Mouse (Mus musculus) spleen, postnatal 4 days (tissue): ENCODE measurements around the gene Cchcr1.
"Not testable (repeated sequence)": the region's sequence is repeated elsewhere in the genome, so short reads cannot be mapped to it uniquely, and the experiment has no call there.

ENCODE experiments used
- DNase-seq, 2 experiments: peaks; one replicate each; pipeline ENCODE4 v3.0.0; 2022; ENCODE audit warnings: low spot score in 2 of 2

The Cchcr1 gene

DNA sequence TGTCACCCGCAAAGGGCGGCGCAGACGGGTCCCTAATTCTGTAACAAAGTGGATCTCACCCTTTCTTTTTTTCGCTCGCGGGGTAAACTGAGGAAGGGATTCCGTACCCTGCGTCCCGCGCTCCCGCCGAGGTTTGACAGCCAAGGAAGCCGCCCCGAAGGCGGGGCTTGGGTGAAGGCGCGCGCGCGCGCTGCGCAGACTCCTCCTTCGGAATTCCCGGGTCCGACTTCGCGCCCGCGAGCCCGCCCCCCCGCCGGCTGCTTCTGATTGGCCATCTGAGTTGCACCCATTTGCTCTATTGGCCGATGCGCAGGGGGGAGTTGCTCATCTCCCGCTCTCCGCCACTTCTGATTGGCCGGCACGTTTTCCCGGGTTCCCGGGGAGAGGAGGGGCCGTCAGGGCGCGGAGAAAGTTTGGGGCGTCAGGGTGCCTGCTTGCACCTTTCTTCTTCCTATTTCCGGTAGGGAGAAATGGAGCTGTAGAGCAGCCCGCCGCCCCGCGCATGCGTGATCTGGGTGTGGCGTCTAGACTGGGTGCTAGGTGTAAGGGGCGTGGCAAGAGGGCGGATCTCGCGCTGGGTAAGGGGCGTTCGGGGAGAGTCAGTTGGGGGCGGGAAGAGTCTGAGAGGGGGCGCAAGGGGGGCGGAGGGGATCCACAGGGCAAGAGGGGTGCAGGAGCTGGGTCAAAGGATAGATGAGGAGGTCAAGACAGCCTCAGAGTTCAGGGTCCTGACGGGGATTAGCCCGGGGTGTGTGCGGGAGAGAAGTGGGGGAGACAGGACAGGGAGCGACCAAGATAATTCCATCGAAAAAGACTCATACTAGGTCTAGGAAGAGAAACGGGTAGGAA, at the start of gene Cchcr1, which contains the start of gene Tcf19:
Cchcr1 (plus strand) TSS at position 449 of the 849 bp plus-strand sequence.
Tcf19 (minus strand) TSS at position 173 of the 849 bp plus-strand sequence.
- peak; percentile 96 to 98 for DNase-seq

DNA sequence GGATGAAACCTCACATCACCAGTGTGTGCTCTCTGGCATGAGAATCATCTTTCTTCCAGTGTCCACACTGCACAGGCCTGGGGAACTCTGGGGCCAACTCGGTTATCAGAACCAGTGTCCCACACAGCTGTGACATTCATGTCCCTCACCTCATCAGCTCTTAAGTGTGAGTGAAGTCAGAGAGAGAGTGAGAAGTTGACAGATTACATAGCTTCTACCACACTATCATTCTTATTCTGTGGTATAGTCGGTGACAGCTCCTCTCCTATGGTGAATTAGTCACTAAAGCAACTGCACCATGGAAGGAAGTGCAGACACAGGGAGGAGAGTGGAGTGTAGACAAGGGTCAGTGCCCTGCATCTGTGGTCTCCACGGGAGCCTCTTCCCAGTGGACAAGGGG, 48.0 kb upstream of the Cchcr1 start:
- DNase-seq = not testable (repeated sequence)

DNA sequence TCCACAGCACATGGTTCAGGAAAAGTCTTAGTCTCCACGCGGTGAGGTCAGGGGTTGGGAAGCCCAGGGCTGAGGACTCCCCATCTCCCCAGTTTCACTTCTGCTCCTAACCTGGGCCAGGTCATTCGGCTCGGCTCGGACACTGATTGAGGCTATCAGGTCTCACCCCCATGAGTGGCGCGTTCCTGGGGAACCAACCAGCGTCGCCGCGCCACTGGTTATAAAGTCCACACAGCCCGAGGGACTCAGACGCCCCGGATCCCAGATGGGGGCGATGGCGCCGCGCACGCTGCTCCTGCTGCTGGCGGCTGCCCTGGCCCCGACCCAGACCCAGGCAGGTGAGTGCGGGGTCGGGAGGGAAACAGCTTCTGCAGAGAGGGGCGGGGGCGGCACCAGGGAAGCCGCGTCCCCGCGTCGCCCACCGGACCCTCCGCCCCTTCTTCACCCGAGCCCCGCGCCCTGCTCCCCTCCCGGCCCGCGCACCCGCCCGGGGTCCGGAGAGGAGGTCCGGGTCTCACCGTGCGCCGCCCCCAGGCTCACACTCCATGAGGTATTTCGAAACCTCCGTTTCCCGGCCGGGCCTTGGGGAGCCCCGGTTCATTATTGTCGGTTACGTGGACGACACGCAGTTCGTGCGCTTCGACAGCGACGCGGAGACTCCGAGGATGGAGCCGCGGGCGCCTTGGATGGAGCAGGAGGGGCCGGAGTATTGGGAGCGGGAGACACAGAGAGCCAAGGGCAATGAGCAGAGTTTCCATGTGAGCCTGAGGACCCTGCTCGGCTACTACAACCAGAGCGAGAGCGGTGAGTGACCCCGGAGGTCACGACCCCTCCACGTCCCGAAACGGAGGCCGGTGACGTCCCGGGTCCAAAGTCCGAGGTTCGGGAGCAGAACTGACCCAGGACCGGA, 46.8 kb upstream of the Cchcr1 start, which contains the start of gene H2-Q10:
H2-Q10 (plus strand) TSS at position 248 of the 910 bp plus-strand sequence.
- peak in 1 of 2 experiments; percentile 64 for DNase-seq

DNA sequence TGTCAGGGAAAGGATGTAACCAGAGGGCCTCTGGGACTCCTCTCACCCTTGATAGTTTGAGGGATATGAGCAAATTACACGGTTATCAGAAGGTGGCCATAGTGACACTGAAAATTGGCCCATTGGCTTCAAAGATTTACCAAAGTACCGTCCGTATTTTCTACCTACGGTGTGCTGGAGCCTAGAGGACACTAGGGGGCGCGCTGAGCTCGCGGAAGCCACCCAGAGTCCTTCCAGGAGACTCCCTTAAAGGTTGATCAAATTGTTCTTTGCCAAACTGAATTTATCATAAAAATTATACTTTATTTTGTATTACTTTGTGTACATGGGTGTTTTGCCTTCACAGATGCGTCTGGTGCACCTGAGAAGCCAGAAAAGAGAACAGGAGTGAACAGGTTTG, 32.8 kb upstream of the Cchcr1 start:
- DNase-seq = peak; percentile 42 to 79

DNA sequence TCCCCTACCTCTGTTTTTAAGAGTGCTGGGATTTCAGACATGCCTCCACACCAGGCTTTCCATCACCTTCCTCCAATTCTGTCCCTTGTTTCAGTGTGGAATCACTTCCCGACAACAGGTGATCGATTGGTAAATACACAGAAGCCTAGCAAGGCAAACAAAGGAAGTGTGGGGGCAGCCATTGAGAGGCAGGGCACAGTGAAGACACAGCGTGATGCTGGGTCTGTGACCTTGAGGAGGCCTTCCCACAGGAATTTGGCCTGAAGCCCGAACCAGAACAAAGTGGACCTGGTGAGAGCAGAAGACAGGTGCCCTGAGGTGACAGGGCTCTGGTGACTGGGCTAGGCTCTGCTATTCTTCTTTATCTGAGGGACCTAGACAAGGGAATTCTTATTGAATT, 31.2 kb upstream of the Cchcr1 start:
- DNase-seq = no peak

DNA sequence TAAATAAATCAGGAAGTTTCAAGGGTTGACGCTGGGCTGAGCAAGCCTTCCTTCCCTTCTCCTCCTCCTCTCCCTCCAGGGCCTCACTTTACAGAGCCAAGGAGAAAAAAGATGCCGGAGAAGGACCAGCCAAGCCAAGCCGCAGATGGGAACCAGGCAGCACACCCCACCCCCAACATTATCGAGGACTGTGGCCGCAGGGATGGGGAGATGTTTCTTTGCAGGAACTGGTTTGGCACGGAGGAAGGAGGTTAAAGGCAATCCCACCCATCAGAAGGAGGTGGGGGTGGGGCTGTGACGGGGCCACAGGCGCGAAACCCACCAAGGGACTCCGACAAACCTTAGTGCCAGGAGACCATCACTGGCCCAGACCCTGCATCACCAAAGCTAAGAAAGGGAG, 30.2 kb upstream of the Cchcr1 start:
- no peak for DNase-seq

DNA sequence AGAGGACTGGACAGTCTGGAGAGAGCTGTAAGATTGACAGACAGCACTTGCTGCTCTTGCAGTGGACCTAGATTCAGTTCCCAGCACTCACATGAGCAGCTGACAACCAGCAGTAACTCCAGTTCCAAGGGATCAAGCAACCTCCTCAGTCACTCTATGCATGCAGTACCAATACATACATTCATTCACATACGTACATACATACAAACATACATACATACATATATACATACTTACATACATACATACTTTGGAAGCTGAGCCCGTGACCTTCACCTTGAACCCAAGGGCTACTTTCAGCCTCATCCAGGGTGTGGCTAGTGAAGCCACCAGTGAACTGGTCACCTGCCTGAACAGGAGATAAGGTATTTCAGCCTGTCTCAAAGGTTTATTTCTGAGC, 28.9 kb upstream of the Cchcr1 start:
- DNase-seq = no peak

DNA sequence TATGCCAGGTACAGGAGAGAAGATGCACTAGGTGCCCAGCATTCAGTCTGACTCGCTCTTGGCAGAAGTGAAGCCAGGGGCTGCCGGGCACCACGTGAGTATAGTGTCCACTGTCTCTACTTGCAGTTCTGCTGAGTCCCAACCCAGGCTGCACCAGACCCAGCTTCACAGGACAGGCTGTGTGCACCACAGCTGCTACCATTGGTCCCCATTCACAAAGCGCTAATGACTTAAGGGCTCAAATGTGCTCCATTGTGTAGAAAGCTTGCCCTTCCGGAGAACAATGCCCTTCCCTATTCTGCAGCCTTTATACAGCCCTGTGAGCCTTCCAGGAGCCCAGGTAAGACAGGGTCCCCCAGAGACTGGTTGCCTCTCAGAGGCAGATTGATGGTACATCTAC, 26.6 kb upstream of the Cchcr1 start:
- DNase-seq = no peak

DNA sequence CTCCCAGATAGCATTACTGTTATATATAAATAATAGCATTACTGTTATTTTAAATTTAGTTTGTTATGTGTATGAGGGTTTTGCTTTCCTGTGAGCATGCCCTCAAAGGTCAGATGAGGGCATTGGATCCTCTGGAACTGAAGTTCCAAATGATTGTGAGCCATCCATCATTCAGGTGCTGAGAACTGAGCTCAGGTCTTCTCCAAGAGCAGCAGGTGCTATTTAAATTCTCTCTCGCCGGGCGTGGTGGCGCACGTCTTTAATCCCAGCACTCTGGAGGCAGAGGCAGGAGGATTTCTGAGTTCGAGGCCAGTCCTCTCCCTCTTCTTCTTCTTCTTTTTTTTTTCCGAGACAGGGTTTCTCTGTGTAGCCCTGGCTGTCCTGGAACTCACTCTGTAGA, 19.8 kb upstream of the Cchcr1 start:
- DNase-seq = no peak

DNA sequence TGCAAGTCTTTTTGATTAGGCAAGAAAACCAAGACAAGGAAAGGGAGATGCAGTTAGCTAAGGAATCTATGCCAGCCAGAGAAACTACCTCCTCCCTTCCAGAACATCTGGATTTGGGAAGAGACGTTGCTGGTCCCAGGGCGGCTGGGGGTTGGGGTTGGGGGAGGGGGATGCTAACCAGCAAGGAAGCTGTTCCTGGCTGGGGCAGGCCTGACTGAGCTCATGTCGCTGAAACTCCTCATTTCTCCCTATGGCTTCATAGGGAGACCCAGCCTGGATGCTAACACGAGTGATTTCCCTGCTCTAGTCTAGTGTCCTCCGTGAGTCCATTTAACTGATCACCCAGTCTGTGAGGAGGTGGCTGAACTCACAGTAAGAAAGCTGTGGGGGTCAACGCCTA, 14.7 kb upstream of the Cchcr1 start:
- no peak for DNase-seq

DNA sequence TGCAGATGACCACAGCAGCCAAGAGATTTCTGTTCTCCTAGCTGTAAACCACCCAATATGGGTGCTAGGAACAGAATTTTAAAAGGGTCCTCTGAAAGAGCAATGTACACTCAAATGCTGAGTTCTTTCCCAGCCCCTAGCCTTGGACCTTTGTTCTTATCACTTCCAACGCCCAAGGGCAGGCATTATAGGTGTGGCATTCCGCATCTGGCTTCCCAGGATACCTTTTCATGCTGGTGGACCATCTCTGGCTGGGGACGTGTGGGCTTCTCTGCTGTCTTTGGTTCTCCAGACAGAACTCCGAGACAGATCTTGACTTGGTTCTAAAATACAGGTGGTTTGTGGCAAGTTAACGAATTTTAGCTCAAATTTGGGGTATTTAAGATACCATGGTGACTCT, 14.1 kb upstream of the Cchcr1 start:
- no peak for DNase-seq

DNA sequence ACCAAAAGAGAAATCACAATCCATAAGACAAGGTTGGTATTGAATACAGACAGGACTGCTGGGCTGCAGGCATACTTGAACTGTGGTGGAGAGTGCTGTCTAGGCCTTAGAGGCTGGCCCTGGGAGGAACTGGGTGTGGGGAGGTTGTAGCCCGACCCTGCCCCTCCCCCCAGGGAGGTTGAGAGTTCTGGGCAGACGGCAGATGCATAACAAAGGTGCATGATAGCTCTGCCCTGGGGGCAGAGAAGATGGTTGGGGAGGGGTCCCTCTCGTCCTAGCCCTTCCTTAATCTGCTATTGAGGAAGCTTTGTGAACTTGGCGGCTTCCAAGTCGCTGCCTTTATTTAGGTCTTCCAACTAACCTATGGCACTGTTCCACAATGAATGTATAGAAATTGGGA, 13.1 kb upstream of the Cchcr1 start:
- DNase-seq = no peak

DNA sequence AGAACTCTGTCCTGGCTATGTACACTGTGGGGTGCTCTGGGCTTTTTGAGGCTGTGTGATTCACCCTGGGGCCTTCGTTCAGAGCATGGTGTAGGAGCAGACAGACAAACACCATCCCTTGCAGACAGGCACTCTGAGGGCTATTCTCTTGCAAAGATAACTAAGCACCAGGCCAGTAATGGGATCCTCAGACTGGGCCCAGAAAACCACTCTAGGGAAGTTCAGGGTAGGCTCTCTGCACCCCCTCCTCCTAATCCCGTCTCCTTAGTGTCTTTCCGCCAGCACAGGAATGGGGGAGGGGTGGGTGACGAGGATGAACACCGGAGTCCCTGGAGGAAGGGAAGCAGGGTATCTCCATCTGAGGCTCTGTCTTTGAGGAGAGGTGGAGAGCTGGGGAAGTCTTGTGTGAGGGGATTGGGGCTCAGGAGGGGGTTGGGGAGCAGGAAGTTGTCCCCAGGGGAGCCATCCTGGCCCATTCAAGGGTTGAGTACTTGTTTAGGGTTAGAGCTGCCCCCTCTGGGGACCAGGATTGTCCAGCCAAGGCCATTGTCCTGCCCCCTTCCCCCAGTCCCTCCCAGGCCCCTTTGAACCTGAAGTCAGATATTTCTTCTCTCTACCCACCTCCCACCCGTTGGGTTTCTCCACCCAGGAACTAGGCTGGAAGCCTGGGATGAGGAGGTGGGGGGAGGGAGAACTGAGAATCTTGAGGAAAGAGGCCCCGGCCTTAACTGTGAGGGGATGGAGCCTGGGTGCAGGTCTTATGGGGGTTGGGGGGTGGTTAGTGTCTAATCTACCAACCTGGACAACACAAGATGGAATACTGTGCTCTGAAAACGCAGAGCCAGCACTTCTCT, 12.0 kb upstream of the Cchcr1 start:
- DNase-seq = no peak

DNA sequence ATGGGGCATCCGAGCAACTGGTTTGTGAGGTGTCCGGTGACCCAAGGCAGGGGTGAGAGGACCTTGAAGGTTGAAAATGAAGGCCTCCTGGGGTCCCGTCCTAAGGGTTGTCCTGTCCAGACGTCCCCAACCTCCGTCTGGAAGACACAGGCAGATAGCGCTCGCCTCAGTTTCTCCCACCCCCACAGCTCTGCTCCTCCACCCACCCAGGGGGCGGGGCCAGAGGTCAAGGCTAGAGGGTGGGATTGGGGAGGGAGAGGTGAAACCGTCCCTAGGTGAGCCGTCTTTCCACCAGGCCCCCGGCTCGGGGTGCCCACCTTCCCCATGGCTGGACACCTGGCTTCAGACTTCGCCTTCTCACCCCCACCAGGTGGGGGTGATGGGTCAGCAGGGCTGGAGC, 11.1 kb upstream of the Cchcr1 start, which contains the start of gene Pou5f1:
Pou5f1 (plus strand) TSS at position 243 of the 400 bp plus-strand sequence.
- no peak for DNase-seq

DNA sequence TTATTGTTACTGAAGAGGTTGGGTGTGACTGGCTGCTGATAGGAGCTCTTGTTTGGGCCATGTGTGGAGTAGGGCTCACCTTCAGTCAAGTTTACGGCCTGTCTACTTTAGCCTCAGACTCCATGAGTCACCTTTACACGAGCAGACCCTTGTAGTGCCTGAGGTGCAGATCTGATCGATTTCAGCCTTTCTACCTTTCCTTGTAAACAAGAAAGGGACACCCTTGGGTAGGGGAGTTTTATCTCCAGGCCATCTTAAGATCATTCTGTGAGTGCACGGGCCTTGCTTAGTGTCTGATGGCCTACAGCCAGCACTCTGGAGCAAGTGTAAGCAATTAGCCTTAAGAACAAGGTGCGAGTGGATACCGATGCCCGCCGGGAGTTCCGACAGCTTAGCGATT, 10.0 kb upstream of the Cchcr1 start:
- DNase-seq = no peak

DNA sequence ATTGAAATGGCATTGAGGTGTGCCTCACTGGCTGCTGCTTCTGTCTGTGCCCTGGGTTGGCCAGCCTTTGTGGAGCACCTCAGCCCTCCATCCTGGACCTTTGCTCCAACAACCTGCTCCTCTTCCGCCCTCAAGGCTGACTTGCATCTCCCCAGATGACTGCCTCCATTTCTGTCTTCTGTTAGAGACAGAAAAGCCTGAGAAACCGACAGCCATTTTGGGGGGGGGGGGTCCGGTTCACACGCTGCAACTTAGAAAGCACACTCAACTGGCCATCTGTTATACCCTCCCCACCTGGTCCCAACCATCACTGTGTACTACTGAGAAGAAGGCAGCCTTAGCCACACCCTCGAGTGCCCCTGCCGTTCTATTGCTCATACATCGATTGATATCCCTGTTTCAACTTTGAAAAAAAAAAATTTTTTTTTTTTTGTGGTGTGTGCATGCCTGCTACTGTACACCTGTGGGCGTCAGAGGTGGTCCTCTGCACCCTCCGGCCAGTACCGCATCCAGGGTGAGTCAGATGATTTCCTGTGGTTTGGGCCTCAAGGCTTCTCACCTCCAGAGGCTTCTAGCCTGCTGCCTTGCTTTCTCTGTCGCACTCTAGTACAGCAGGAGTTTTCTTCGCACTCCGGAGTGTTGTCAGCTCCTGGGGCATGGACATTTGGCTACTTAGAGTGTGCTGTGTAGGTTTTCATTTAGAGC, 9.2 kb upstream of the Cchcr1 start:
- no peak for DNase-seq

DNA sequence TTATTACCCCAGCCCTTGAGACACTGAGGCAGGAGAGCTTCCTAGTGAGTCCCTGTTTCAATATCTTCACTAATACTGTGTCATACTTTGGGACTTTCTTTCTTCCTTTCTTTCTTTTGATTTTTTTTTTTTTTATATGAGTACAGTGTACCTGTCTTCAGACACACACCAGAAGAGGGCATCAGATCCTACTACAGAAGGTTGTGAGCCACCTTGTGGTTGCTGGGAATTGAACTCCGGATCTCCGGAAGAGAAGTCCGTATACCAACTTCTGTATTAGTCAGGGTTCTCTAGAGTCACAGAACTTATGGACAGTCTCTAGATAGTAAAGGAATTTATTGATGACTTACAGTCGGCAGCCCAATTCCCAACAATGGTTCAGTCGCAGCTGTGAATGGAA, 8.6 kb upstream of the Cchcr1 start:
- DNase-seq = not testable (repeated sequence)

DNA sequence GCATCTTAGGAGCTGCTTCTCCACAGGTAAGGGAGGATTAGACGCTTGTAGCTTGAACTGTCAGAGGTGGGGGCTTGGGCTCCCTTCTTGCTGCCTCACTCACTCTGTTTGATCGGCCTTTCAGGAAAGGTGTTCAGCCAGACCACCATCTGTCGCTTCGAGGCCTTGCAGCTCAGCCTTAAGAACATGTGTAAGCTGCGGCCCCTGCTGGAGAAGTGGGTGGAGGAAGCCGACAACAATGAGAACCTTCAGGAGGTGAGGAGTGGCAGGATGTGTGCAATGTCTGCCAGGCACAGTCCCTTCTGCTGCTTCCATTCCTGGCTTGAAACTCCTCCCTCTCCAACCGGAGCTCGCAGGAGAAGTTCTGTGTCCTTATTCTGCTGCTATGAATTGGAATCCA, 7.6 kb upstream of the Cchcr1 start:
- peak in 1 of 2 experiments; percentile 25 for DNase-seq

DNA sequence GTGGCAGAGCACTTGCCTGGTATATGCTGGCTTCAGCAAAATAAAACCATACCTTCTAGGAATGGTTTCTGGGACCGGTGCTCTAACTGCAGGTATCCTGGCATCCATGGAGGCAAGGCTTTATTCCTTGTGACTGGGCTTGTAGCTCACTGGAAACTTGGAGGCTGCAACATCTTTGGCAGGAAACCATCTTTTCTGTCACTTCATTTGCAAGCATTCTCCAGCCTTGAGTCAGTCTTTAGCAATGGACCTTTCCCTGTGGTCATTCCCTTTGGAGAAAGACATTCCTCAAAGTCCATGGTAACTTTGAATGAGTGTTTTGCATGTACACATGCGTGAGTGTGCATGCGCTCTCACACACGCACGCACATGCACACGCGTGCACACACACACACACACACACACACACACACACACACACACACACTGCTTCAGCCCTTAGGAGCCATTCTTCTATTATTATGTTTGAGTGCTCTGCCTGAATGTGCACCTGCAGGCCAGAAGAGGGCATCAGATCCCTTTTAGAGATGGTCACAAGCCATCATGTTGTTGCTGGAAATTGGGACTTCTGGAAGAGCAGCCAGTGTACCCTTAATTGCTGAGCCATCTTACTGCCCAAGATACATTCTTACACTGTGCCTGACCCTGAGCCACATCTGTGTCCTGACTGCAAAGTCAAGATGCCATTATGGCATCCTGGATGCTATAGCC, 3.8 kb upstream of the Cchcr1 start:
- no peak for DNase-seq

DNA sequence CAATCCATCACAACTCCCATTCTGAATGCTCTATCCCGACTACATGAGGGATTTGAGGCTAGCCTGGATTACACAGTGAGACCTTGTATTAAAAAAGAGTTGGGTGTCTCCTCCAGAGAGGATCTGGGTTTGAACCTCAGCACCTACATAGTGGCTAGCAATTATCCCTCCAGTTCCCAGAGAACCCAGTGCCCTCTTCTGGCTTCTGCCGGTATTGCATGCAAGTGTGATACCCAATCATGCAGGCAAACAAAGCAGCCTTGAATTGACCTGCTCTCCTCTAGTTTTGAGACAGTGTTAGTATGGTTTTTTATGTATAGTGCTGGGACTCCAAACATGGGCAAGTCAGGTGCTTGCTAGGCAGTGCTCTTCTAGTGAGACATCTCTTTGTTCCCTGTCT, 3.0 kb upstream of the Cchcr1 start:
- peak; percentile 83 to 94 for DNase-seq
